Mouse (Mus musculus) CH12.LX (cell line): ENCODE data around the gene Zfp184. TPM values are rescaled to one million over a fixed set of nuclear protein-coding genes. Genes with fewer than 3 reads are reported as not detected.

Experiments
- DNase-seq: peaks from one replicate; pipeline ENCODE4 v3.0.0-alpha.2; 2013; ENCODE audit errors: extremely low read depth
- H3K27ac ChIP-seq: 2 replicates; pipeline ENCODE4 v1.5.1; 2012; ENCODE audit warnings: low read depth, mild to moderate bottlenecking, control low read depth, moderate library complexity; ENCODE audit not compliant: insufficient read depth
- H3K27me3 ChIP-seq: replicated peaks from 2 replicates; pipeline ENCODE3; 2012; ENCODE audit warnings: inconsistent platforms
- H3K36me3 ChIP-seq, 2 experiments: replicated peaks in 1 of 2; 2 replicates each; pipeline versions ENCODE3 to v1.6.1; 2012; ENCODE audit warnings: inconsistent platforms in 1 of 2, low read length in 1 of 2, mild to moderate bottlenecking in 1 of 2, mixed read lengths in 1 of 2, moderate library complexity in 1 of 2; ENCODE audit not compliant: control insufficient read depth in 1 of 2, insufficient read depth in 1 of 2
- H3K4me1 ChIP-seq, 2 experiments: 2 replicates each; pipeline ENCODE4 v1.6.1; 2012; ENCODE audit warnings: inconsistent platforms in 1 of 2, moderate library complexity in 1 of 2; ENCODE audit not compliant: insufficient read depth in 2 of 2, control insufficient read depth in 1 of 2
- H3K4me2 ChIP-seq: 2 replicates; pipeline ENCODE4 v1.6.1; 2012; ENCODE audit warnings: low read depth, mild to moderate bottlenecking, control low read depth; ENCODE audit not compliant: poor library complexity, insufficient read depth, severe bottlenecking
- H3K4me3 ChIP-seq, 3 experiments: fragments of 150-350 bp in 1 of 3; sonication (generic) in 1 of 3; replicated peaks in 1 of 3; 2 replicates each; pipeline versions ENCODE3 to v1.5.1; 2011 to 2012; ENCODE audit warnings: low read depth in 2 of 3, low read length in 2 of 3, mild to moderate bottlenecking in 2 of 3, moderate library complexity in 2 of 3, control low read depth in 1 of 3, improper control_type of control experiment in 1 of 3, inconsistent platforms in 1 of 3, mixed read lengths in 1 of 3; ENCODE audit not compliant: poor library complexity in 1 of 3
- H3K79me2 ChIP-seq: replicated peaks from 2 replicates; pipeline ENCODE4 v1.6.1; 2012; ENCODE audit warnings: mild to moderate bottlenecking, moderate library complexity; ENCODE audit not compliant: control insufficient read depth, poor library complexity, insufficient read depth, severe bottlenecking; ENCODE audit errors: extremely low read depth
- H3K9ac ChIP-seq: 2 replicates; pipeline ENCODE4 v1.6.1; 2012; ENCODE audit warnings: low read depth, mild to moderate bottlenecking, control low read depth, moderate library complexity; ENCODE audit not compliant: insufficient read depth
- H3K9me3 ChIP-seq: replicated peaks from 2 replicates; pipeline ENCODE3; 2012; ENCODE audit warnings: low read length, inconsistent platforms, mixed read lengths
- BHLHE40 ChIP-seq: IDR thresholded peaks from 2 replicates; pipeline ENCODE4 v1.6.1; 2011; ENCODE audit warnings: mild to moderate bottlenecking, low read depth, low read length, improper control_type of control experiment
- CTCF ChIP-seq, 2 experiments: IDR thresholded peaks in 1 of 2; conservative IDR thresholded peaks in 1 of 2; 2 replicates each; pipeline ENCODE4 v1.5.1; 2011 to 2012; ENCODE audit warnings: low read depth in 2 of 2, low read length in 2 of 2, improper control_type of control experiment in 1 of 2, inconsistent platforms in 1 of 2, mild to moderate bottlenecking in 1 of 2, moderate library complexity in 1 of 2
- E2F4 ChIP-seq: IDR thresholded peaks from 2 replicates; pipeline ENCODE4 v1.6.1; 2011; ENCODE audit warnings: low read depth, low read length, improper control_type of control experiment; ENCODE audit not compliant: insufficient replicate concordance
- MAFK ChIP-seq: IDR thresholded peaks from 2 replicates; pipeline ENCODE4 v1.6.1; 2011; ENCODE audit warnings: low read length, improper control_type of control experiment; ENCODE audit not compliant: insufficient replicate concordance
- MAX ChIP-seq: IDR thresholded peaks from 2 replicates; pipeline ENCODE4 v1.6.1; 2011; ENCODE audit warnings: low read length, improper control_type of control experiment
- NRF1 ChIP-seq: IDR thresholded peaks from 2 replicates; pipeline ENCODE4 v1.6.1; 2014; ENCODE audit warnings: low read depth, mild to moderate bottlenecking, inconsistent platforms, low read length, improper control_type of control experiment, moderate library complexity
- RCOR1 ChIP-seq: conservative IDR thresholded peaks from 2 replicates; pipeline ENCODE4 v1.6.1; 2012; ENCODE audit warnings: low read depth, mild to moderate bottlenecking, inconsistent platforms, low read length, improper control_type of control experiment
- TCF12 ChIP-seq: IDR thresholded peaks from 2 replicates; pipeline ENCODE4 v1.6.1; 2014; ENCODE audit warnings: low read depth, mild to moderate bottlenecking, inconsistent platforms, low read length, improper control_type of control experiment
- UBTF ChIP-seq: IDR thresholded peaks from 2 replicates; pipeline ENCODE4 v1.6.1; 2012; ENCODE audit warnings: low read depth, mild to moderate bottlenecking, inconsistent platforms, low read length, improper control_type of control experiment, moderate library complexity
- USF1 ChIP-seq: IDR thresholded peaks from 2 replicates; pipeline ENCODE4 v1.6.1; 2014; ENCODE audit warnings: low read depth, mild to moderate bottlenecking, inconsistent platforms, low read length, improper control_type of control experiment
- dilution Hi-C: fragments of 300-500 bp; cut with MboI; formaldehyde crosslinking; loops from 2 replicates; pipeline ENCODE4 v1.14.3; 2020; ENCODE audit warnings: low sequenced_read_pairs; ENCODE audit not compliant: extremely low pct_unique_long_range_greater_than_20kb, extremely low pct_ligation_motif_present
- in situ Hi-C: fragments of 300-500 bp; cut with MboI; formaldehyde crosslinking; loops from 3 replicates; pipeline ENCODE4 v1.14.3; 2019; ENCODE audit warnings: low sequenced_read_pairs, low pct_ligation_motif_present, low pct_unique_long_range_greater_than_20kb, mixed read lengths
- polyA plus RNA-seq: library from polyadenylated mRNA; unstranded; fragments of >175 nt; gene quantifications from 2 replicates; pipeline ENCODE4 v1.2.1, GENCODE M21; 2012; ENCODE audit warnings: low read depth; ENCODE audit not compliant: insufficient read length
- total RNA-seq, 2 experiments: library from RNA; depleted of rRNA; stranded (reverse); fragments of 300-350 nt in 1 of 2; fragments of >200 nt in 1 of 2; gene quantifications; 2 replicates each; pipeline ENCODE4 v1.2.3; 2012 to 2014

Gene Zfp184
- total and polyA plus RNA-seq, 3 experiments = 0.79 to 3.1 (median 2.0) TPM

DNA sequence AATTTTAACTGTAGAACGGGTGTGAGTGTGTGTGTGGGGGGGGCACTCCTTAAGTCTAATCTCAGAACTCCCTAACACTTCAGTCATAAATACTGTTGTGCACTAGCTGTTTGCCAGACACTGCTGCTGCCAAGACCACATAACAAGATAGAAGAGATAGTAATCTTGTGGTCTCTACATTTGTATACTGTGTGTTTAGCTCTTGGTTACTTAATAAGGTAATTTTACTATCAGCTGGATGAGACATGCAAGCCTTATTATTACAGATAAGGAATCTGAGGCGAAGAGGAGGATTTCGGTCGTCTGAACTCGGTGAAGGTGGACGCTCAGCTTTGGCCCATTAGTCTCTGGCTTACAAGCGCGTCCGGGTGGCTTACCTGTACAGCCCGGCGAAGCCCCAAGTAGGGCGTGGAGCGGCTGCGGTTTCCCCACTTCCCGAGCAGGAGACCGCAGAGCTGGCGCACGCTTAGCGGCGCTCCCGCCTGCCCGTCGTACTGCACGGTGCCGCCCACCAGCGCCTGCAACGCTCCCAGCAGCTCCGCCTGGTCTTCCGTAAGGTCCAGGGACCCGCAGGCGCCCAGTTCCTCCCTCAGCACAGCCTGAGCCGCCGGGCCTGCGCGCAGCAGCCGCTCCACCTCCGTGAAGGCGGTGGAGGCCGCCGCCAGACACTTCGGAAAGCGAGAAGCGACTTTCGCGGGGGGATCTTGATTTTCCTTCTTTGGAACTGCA is 60.9 kb downstream of the Zfp184 start:
- Histone ChIP-seq H3K27me3 (peaks cover 78% of the 10 kb centered on the region), H3K9ac (peak overlapping the region; percentile 33), H3K4me3 (peak overlapping the region; percentile 59 to 74 (median 60)), H3K4me1 (peaks cover 6 to 35% of the 10 kb centered on the region in 2 experiments), H3K79me2 (no peaks in the 10 kb centered on the region), H3K36me3 (no peaks in the 10 kb centered on the region), H3K27ac (no peak overlapping the region), H3K9me3 (no peaks in the 10 kb centered on the region), H3K4me2 (peak overlapping the region; percentile 84)
- dilution Hi-C loops = no loop called here
- TF ChIP-seq MAX (no peak), UBTF (peak; percentile 73; the same call in 1 of the 2 replicates), USF1 (no peak), TCF12 (no peak), E2F4 (no peak), RCOR1 (no peak), BHLHE40 (peak; percentile 52), NRF1 (peak; percentile 62), MAFK (no peak)
- in situ Hi-C loops = loop anchor here (25.0 kb wide), 1 partner anchor 593 kb away; the partner anchor contains the start of gene Zkscan3
- no peak for DNase-seq

DNA sequence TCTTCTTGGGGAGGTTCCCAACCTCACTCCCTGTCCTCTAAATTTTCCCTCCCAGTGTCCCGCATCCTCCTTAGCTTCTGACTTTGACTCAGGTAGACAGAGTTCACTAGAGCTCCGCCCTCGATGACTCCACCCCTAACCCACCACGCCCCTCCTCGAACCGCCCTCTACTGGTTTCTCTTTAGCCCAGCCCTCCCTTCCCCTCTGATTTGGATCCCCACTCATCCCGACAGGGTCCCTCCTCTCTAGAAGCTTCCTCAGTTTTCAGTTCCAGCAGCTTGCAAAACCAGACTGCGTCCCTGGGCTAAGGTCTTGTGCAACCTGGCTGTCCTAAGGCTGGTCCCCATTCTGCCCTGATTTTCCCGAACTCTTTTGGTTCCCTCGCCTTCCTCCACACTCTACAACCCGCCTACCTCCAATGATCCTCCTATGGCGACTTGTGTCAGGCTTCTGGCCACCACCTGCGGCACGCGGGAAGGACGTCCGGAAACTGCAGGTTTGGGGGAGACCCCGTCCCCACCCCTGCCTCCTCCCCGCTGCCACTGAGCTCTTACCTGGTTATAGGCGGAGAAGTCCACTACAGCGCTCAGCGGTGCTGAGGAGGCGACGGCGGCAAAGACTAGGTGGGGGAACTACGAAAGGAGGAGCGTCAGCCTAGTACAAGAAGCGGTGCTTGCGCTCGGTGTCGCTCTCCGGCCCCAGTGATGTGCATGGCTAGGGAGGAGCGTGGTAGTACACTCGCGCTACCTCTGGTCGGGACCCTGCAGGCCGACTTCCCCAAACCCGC is 61.6 kb downstream of the Zfp184 start:
- no peak for TF ChIP-seq RCOR1
- peak in 1 of 2 experiments; percentile 17; a peak in 1 of 4 replicates for TF ChIP-seq CTCF (conservative IDR thresholded peaks at IDR 0.05 in 1 of 2, IDR thresholded peaks at IDR 0.05 in 1 of 2; ENCODE audit: low read depth in 2 of 2, low read length in 2 of 2)
- no peaks in the 10 kb centered on the region for H3K9me3 ChIP-seq
- H3K4me3 ChIP-seq = peak overlapping the region; percentile 59 to 74 (median 60)
- in situ Hi-C loops (loop anchor here (25.0 kb wide), 1 partner anchor 594 kb away; the partner anchor contains the start of gene Zkscan3), dilution Hi-C loops (no loop called here)
- H3K27ac ChIP-seq = no peak overlapping the region
- peak overlapping the region; percentile 84 for H3K4me2 ChIP-seq
- peak overlapping the region; percentile 33 for H3K9ac ChIP-seq
- H3K27me3 ChIP-seq = peaks cover 79% of the 10 kb centered on the region
- DNase-seq = peak; percentile 72
- no peaks in the 10 kb centered on the region for H3K79me2 ChIP-seq
- no peaks in the 10 kb centered on the region for H3K36me3 ChIP-seq
- peaks cover 3 to 28% of the 10 kb centered on the region in 2 experiments for H3K4me1 ChIP-seq
